Mouse (Mus musculus): ENCODE measurements around the gene Tbrg1. TPM values are rescaled to one million over a fixed set of nuclear protein-coding genes. Genes with fewer than 3 reads are reported as not detected.
A peak's percentile ranks its signal among the peaks of the same experiment; 100 is the strongest.

The Tbrg1 gene
- polyA plus RNA-seq, 1 experiment from 2014 or later: 135 TPM

- Histone ChIP-seq H3K27ac (ENCODE audit: low read depth, low read length) (no peak overlapping the region), H3K4me1 (ENCODE audit: control insufficient read depth, insufficient read depth, low read length) (no peaks in the 10 kb centered on the region), H3K4me2 (ENCODE audit: low read depth) (no peak overlapping the region), H3K36me3 (ENCODE audit: control insufficient read depth, insufficient read depth, low read length) (no peaks in the 10 kb centered on the region), H3K9me3 (ENCODE audit: control insufficient read depth, low read length) (no peaks in the 10 kb centered on the region), H3K9ac (ENCODE audit: low read length) (no peak overlapping the region), H3K27me3 (ENCODE audit: control insufficient read depth, insufficient read depth, low read length) (no peaks in the 10 kb centered on the region), H3K4me3 (ENCODE audit: low read depth, low read length) (no peak overlapping the region)
- 77% methylated on average over 7 of the region's 7 CpGs for WGBS
- ATAC-seq (ENCODE audit: insufficient read depth, low FRiP score, low TSS enrichment): no peak
- no peak for DNase-seq (ENCODE audit: low spot score)
Measured at GRCm38 (mm10) chr9:37666045-37666444, 8.9 kb upstream of the Tbrg1 start.

GRCm38 (mm10) chr9:37664604-37665003 is 7.5 kb upstream of the Tbrg1 start:
- ATAC-seq (ENCODE audit: insufficient read depth, low FRiP score, low TSS enrichment) (no peak), DNase-seq (ENCODE audit: low spot score) (no peak)
- no peaks in the 10 kb centered on the region for H3K36me3 ChIP-seq (ENCODE audit: control insufficient read depth, insufficient read depth, low read length)
- no peak overlapping the region for H3K4me2 ChIP-seq (ENCODE audit: low read depth)
- H3K4me3 ChIP-seq (ENCODE audit: low read depth, low read length): no peak overlapping the region
- H3K27me3 ChIP-seq (ENCODE audit: control insufficient read depth, insufficient read depth, low read length): no peaks in the 10 kb centered on the region
- 76% methylated on average over 2 of the region's 2 CpGs for WGBS
- no peak overlapping the region for H3K9ac ChIP-seq (ENCODE audit: low read length)
- H3K4me1 ChIP-seq (ENCODE audit: control insufficient read depth, insufficient read depth, low read length): no peaks in the 10 kb centered on the region
- H3K27ac ChIP-seq (ENCODE audit: low read depth, low read length): no peak overlapping the region
- no peaks in the 10 kb centered on the region for H3K9me3 ChIP-seq (ENCODE audit: control insufficient read depth, low read length)

- 79% methylated on average over 1 of the region's 1 CpGs for whole genome bisulfite sequencing
- H3K4me1 ChIP-seq (ENCODE audit: control insufficient read depth, insufficient read depth, low read length): no peaks in the 10 kb centered on the region
- H3K27me3 ChIP-seq (ENCODE audit: control insufficient read depth, insufficient read depth, low read length): no peaks in the 10 kb centered on the region
- H3K36me3 ChIP-seq (ENCODE audit: control insufficient read depth, insufficient read depth, low read length): no peaks in the 10 kb centered on the region
- no peak overlapping the region for H3K9ac ChIP-seq (ENCODE audit: low read length)
- H3K27ac ChIP-seq (ENCODE audit: low read depth, low read length): no peak overlapping the region
- no peak for ATAC-seq (ENCODE audit: insufficient read depth, low FRiP score, low TSS enrichment)
- no peak overlapping the region for H3K4me3 ChIP-seq (ENCODE audit: low read depth, low read length)
- H3K9me3 ChIP-seq (ENCODE audit: control insufficient read depth, low read length): no peaks in the 10 kb centered on the region
- no peak for DNase-seq (ENCODE audit: low spot score)
- H3K4me2 ChIP-seq (ENCODE audit: low read depth): no peak overlapping the region
Measured at GRCm38 (mm10) chr9:37663210-37663609, 6.1 kb upstream of the Tbrg1 start.

GRCm38 (mm10) chr9:37659413-37659812 is 2.3 kb upstream of the Tbrg1 start:
- H3K27me3 ChIP-seq (ENCODE audit: control insufficient read depth, insufficient read depth, low read length): no peaks in the 10 kb centered on the region
- 87% methylated on average over 6 of the region's 6 CpGs for WGBS
- no peak for ATAC-seq (ENCODE audit: insufficient read depth, low FRiP score, low TSS enrichment)

GRCm38 (mm10) chr9:37656439-37656881 is 652 bp downstream of the Tbrg1 start:
- peak; percentile 22; the same call in 1 of the 2 replicates for ATAC-seq (ENCODE audit: insufficient read depth, low FRiP score, low TSS enrichment)
- peak overlapping the region; percentile 34 for H3K27ac ChIP-seq (ENCODE audit: low read depth, low read length)
- no peaks in the 10 kb centered on the region; the same call in 1 of the 2 replicates for H3K4me1 ChIP-seq (ENCODE audit: control insufficient read depth, insufficient read depth, low read length)
- H3K4me3 ChIP-seq (ENCODE audit: low read depth, low read length): peak overlapping the region; percentile 67
- WGBS: 3% methylated on average over 10 of the region's 10 CpGs
- H3K9me3 ChIP-seq (ENCODE audit: control insufficient read depth, low read length): no peaks in the 10 kb centered on the region
- H3K36me3 ChIP-seq (ENCODE audit: control insufficient read depth, insufficient read depth, low read length): peaks cover 5% of the 10 kb centered on the region; the same call in 1 of the 2 replicates
- H3K27me3 ChIP-seq (ENCODE audit: control insufficient read depth, insufficient read depth, low read length): no peaks in the 10 kb centered on the region
- peak overlapping the region; percentile 86 for H3K9ac ChIP-seq (ENCODE audit: low read length)
- no peak for DNase-seq (ENCODE audit: low spot score)
- peak overlapping the region; percentile 78 for H3K4me2 ChIP-seq (ENCODE audit: low read depth)

More at GRCm38 (mm10) chr9:37659413-37659812, 2.3 kb upstream of the Tbrg1 start:
- Histone ChIP-seq H3K9ac (ENCODE audit: low read length) (no peak overlapping the region), H3K27ac (ENCODE audit: low read depth, low read length) (no peak overlapping the region), H3K4me3 (ENCODE audit: low read depth, low read length) (no peak overlapping the region), H3K9me3 (ENCODE audit: control insufficient read depth, low read length) (no peaks in the 10 kb centered on the region), H3K4me1 (ENCODE audit: control insufficient read depth, insufficient read depth, low read length) (no peaks in the 10 kb centered on the region; the same call in 1 of the 2 replicates), H3K36me3 (ENCODE audit: control insufficient read depth, insufficient read depth, low read length) (no peaks in the 10 kb centered on the region), H3K4me2 (ENCODE audit: low read depth) (no peak overlapping the region)
- DNase-seq (ENCODE audit: low spot score): no peak

- H3K4me2 ChIP-seq (ENCODE audit: low read depth): peak overlapping the region; percentile 78
- no peaks in the 10 kb centered on the region for H3K9me3 ChIP-seq (ENCODE audit: control insufficient read depth, low read length)
- 73% methylated on average over 8 of the region's 8 CpGs for WGBS
- peaks cover 5% of the 10 kb centered on the region; the same call in 1 of the 2 replicates for H3K36me3 ChIP-seq (ENCODE audit: control insufficient read depth, insufficient read depth, low read length)
- no peak for ATAC-seq (ENCODE audit: insufficient read depth, low FRiP score, low TSS enrichment)
- no peaks in the 10 kb centered on the region; the same call in 1 of the 2 replicates for H3K4me1 ChIP-seq (ENCODE audit: control insufficient read depth, insufficient read depth, low read length)
- H3K9ac ChIP-seq (ENCODE audit: low read length): no peak overlapping the region
- H3K27ac ChIP-seq (ENCODE audit: low read depth, low read length): no peak overlapping the region
- H3K4me3 ChIP-seq (ENCODE audit: low read depth, low read length): peak overlapping the region; percentile 67
- H3K27me3 ChIP-seq (ENCODE audit: control insufficient read depth, insufficient read depth, low read length): no peaks in the 10 kb centered on the region
- no peak for DNase-seq (ENCODE audit: low spot score)
Measured at GRCm38 (mm10) chr9:37655961-37656360, 1.2 kb downstream of the Tbrg1 start.

- Histone ChIP-seq H3K27me3 (ENCODE audit: control insufficient read depth, insufficient read depth, low read length) (no peaks in the 10 kb centered on the region), H3K4me2 (ENCODE audit: low read depth) (no peak overlapping the region), H3K4me1 (ENCODE audit: control insufficient read depth, insufficient read depth, low read length) (no peaks in the 10 kb centered on the region; the same call in 1 of the 2 replicates), H3K9ac (ENCODE audit: low read length) (no peak overlapping the region), H3K36me3 (ENCODE audit: control insufficient read depth, insufficient read depth, low read length) (peaks cover 13% of the 10 kb centered on the region), H3K27ac (ENCODE audit: low read depth, low read length) (no peak overlapping the region), H3K9me3 (ENCODE audit: control insufficient read depth, low read length) (no peaks in the 10 kb centered on the region), H3K4me3 (ENCODE audit: low read depth, low read length) (no peak overlapping the region)
- ATAC-seq (ENCODE audit: insufficient read depth, low FRiP score, low TSS enrichment) (no peak), DNase-seq (ENCODE audit: low spot score) (no peak)
- 88% methylated on average over 5 of the region's 5 CpGs for whole genome bisulfite sequencing
Measured at GRCm38 (mm10) chr9:37653836-37654235, 3.3 kb downstream of the Tbrg1 start.

- ATAC-seq (ENCODE audit: insufficient read depth, low FRiP score, low TSS enrichment): no peak
- H3K4me3 ChIP-seq (ENCODE audit: low read depth, low read length): no peak overlapping the region
- WGBS: 92% methylated on average over 5 of the region's 5 CpGs
Measured at GRCm38 (mm10) chr9:37650639-37651038, 6.5 kb downstream of the Tbrg1 start.

GRCm38 (mm10) chr9:37646246-37646645 is 10.9 kb downstream of the Tbrg1 start:
- ATAC-seq (ENCODE audit: insufficient read depth, low FRiP score, low TSS enrichment) (no peak), DNase-seq (ENCODE audit: low spot score) (no peak)
- 81% methylated on average over 3 of the region's 3 CpGs for WGBS
- Histone ChIP-seq H3K4me3 (ENCODE audit: low read depth, low read length) (no peak overlapping the region), H3K36me3 (ENCODE audit: control insufficient read depth, insufficient read depth, low read length) (peaks cover 8% of the 10 kb centered on the region), H3K9ac (ENCODE audit: low read length) (no peak overlapping the region), H3K27me3 (ENCODE audit: control insufficient read depth, insufficient read depth, low read length) (no peaks in the 10 kb centered on the region), H3K27ac (ENCODE audit: low read depth, low read length) (no peak overlapping the region), H3K4me2 (ENCODE audit: low read depth) (no peak overlapping the region), H3K4me1 (ENCODE audit: control insufficient read depth, insufficient read depth, low read length) (no peaks in the 10 kb centered on the region), H3K9me3 (ENCODE audit: control insufficient read depth, low read length) (no peaks in the 10 kb centered on the region)

More at GRCm38 (mm10) chr9:37650639-37651038, 6.5 kb downstream of the Tbrg1 start:
- Histone ChIP-seq H3K9ac (ENCODE audit: low read length) (no peak overlapping the region), H3K27me3 (ENCODE audit: control insufficient read depth, insufficient read depth, low read length) (no peaks in the 10 kb centered on the region), H3K4me2 (ENCODE audit: low read depth) (no peak overlapping the region), H3K9me3 (ENCODE audit: control insufficient read depth, low read length) (no peaks in the 10 kb centered on the region), H3K4me1 (ENCODE audit: control insufficient read depth, insufficient read depth, low read length) (no peaks in the 10 kb centered on the region), H3K36me3 (ENCODE audit: control insufficient read depth, insufficient read depth, low read length) (peaks cover 13% of the 10 kb centered on the region), H3K27ac (ENCODE audit: low read depth, low read length) (no peak overlapping the region)
- DNase-seq (ENCODE audit: low spot score): no peak
